Mouse (Mus musculus): ENCODE measurements around the gene Cd9. TPM values are rescaled to one million over a fixed set of nuclear protein-coding genes. Genes with fewer than 3 reads are reported as not detected.

Gene Cd9
- polyA plus RNA-seq, 1 experiment from 2014 or later: 91.7 TPM

DNA sequence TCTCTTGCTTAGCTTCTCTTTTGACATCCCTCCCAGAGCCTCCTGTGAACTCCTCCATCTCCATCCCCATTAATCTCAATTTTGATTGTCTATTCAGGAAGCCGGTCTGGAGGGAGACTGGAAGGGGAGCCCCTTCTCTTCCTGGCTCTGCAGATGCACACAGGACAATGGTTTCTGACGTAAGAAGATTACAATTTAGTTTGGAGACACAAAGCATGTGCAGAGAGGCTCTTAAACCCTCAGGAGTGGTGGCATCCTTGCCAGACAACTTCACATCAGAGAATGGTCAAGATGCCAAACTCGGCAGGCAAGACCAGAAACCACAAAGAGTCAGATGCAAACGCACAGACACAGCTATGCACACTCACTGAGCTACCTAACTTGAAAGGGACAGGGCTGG, 22.7 kb downstream of the Cd9 start:
- H3K4me2 ChIP-seq: no peak overlapping the region
- no peak overlapping the region for H3K9ac ChIP-seq
- no peak overlapping the region for H3K4me3 ChIP-seq
- H3K27ac ChIP-seq: peak overlapping the region; percentile 48
- peaks cover 57% of the 10 kb centered on the region for H3K4me1 ChIP-seq (replicated peaks)
- no peaks in the 10 kb centered on the region for H3K9me3 ChIP-seq (replicated peaks)
- WGBS: 52% methylated on average over 4 of the region's 4 CpGs
- no peak for ATAC-seq (replicated peaks; ENCODE audit: insufficient number of reproducible peaks, insufficient read depth, low FRiP score, low read depth)
- no peaks in the 10 kb centered on the region for H3K27me3 ChIP-seq
- no peaks in the 10 kb centered on the region for H3K36me3 ChIP-seq

DNA sequence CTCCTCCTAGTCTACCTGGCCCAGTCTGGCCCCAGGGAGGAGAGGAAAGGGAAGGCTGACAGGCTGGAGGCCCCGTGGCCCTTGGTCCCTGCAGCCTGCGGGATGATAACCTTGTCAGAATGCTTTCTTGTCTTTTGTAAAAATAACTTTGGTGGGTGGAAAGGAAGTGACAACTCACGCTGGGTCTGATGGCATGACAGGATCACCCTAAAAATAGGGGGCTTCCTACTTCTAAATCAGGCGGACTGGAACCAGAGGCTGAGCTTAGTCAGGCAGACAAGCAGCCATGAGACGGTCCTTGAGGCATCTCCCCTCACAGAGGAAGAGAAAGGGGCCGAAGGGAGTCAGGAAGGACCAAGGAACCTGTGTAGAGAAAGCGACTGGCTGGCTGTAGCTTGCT, 23.3 kb downstream of the Cd9 start:
- Histone ChIP-seq H3K9me3 (replicated peaks) (no peaks in the 10 kb centered on the region), H3K4me2 (no peak overlapping the region), H3K4me3 (no peak overlapping the region), H3K4me1 (replicated peaks) (peaks cover 53% of the 10 kb centered on the region), H3K27ac (peak overlapping the region; percentile 48), H3K36me3 (no peaks in the 10 kb centered on the region), H3K9ac (no peak overlapping the region), H3K27me3 (no peaks in the 10 kb centered on the region)
- ATAC-seq (replicated peaks; ENCODE audit: insufficient number of reproducible peaks, insufficient read depth, low FRiP score, low read depth): no peak
- 47% methylated on average over 7 of the region's 7 CpGs for WGBS

DNA sequence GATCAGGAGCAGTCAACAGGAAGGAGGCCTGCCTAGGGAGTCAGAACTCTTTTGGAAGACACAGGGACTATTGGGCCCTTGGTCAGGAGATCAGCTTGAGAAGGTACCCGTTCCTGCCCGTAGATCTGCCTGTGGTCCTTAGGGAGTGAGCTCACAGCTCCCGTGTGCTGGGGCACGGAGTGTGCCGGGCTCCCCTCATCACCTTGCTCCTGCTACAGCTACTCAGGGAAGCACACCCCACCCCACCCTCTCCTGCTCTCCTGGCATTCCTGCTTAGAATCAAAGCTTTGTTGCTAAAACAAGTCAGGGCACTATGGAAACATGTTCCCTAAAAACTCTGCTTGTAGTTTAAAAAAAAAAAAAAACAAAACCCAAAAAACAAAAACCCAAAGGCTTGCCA, 24.0 kb downstream of the Cd9 start:
- no peaks in the 10 kb centered on the region for H3K27me3 ChIP-seq
- no peak for ATAC-seq (replicated peaks; ENCODE audit: insufficient number of reproducible peaks, insufficient read depth, low FRiP score, low read depth)
- no peaks in the 10 kb centered on the region for H3K9me3 ChIP-seq (replicated peaks)
- peaks cover 53% of the 10 kb centered on the region for H3K4me1 ChIP-seq (replicated peaks)
- H3K4me2 ChIP-seq: no peak overlapping the region
- H3K27ac ChIP-seq: no peak overlapping the region
- no peak overlapping the region for H3K9ac ChIP-seq
- no peaks in the 10 kb centered on the region for H3K36me3 ChIP-seq
- no peak overlapping the region for H3K4me3 ChIP-seq
- 85% methylated on average over 5 of the region's 5 CpGs for WGBS

DNA sequence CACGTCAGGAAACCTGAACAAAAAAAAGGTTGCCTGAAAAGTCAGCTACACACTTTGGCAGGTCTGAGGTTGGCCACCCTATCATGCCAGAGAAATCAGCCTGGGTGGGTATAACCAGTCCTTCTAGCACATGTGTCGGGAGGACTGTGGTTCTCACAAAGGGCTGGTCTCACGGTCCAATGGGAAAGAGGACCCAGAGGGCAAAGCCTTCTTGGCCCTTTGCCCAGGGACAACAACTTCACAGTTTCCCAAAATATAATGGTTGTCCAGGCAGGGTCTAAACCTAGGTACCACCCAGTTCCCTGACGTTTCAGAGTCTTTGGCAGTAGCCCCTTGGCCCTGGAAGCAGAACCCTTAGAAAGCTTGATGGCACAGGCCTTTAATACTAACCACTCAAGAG, 25.4 kb downstream of the Cd9 start:
- Histone ChIP-seq H3K4me1 (replicated peaks) (peaks cover 47% of the 10 kb centered on the region), H3K4me2 (no peak overlapping the region), H3K36me3 (no peaks in the 10 kb centered on the region), H3K9ac (no peak overlapping the region), H3K27me3 (no peaks in the 10 kb centered on the region), H3K27ac (no peak overlapping the region), H3K4me3 (no peak overlapping the region), H3K9me3 (replicated peaks) (no peaks in the 10 kb centered on the region)
- WGBS: 53% methylated on average over 4 of the region's 4 CpGs
- ATAC-seq (replicated peaks; ENCODE audit: insufficient number of reproducible peaks, insufficient read depth, low FRiP score, low read depth): no peak

DNA sequence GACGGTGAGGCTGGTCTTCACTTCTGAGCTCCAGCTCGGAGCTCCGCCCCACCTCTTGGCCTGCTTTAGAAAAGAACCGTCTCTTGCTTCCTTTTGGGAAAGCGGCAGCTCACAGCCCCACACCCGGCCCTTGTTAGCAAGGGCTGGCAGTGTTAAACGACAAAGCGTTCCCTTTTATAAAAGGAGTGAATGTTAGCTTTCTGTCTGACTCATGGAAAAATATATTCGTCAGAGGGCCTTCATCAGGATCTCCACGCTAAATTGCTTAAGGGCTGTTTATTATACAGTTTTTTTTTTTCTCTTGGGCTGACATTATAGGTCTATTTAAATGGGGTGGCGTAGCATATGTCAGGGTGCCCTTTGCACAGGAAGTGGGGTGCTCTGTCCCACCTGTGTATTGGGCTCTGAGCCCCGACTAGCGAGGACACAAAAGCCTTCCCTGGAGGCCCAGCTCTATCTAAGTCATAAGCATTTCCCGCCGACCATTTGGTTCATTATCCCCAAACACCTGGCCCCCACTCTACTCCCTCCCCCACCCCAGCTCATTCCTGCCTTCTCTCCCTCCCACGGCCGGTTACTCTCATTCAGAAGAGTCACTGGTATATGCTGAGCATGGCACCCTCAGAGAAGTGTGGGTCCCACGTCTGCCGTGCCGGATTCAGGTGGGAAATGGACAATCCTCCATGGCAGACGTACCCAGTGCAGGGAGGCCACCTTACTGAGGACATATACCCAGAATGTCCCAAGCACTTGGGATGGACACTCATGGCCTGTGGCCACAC, 26.2 kb downstream of the Cd9 start:
- Histone ChIP-seq H3K4me3 (no peak overlapping the region), H3K36me3 (no peaks in the 10 kb centered on the region), H3K4me2 (no peak overlapping the region), H3K27ac (peak overlapping the region; percentile 52), H3K9me3 (replicated peaks) (no peaks in the 10 kb centered on the region), H3K9ac (no peak overlapping the region), H3K4me1 (replicated peaks) (peaks cover 38% of the 10 kb centered on the region), H3K27me3 (no peaks in the 10 kb centered on the region)
- WGBS: 64% methylated on average over 21 of the region's 21 CpGs
- ATAC-seq (replicated peaks; ENCODE audit: insufficient number of reproducible peaks, insufficient read depth, low FRiP score, low read depth): no peak

DNA sequence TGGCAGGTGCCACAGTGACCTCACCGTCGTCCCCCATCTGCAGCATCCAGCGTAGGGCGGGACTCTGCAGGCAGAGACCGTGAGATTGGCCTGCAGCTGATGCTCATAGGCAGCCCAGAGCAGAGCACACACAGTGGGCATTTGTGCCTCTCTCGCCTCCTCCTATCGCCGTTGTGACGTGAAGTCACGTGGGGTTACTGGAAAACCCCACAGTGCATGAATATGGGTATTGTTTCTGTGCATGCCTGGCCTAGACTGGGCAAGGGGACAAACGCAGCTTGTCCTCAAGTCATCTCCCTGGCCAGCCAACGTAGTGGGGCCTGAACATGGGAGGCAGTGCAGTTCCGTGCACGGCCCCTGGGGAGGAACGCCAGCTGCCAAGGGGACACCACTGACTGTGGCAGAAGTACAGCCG, 27.3 kb downstream of the Cd9 start:
- no peaks in the 10 kb centered on the region for H3K27me3 ChIP-seq
- no peak overlapping the region for H3K4me3 ChIP-seq
- WGBS: 73% methylated on average over 16 of the region's 16 CpGs
- peak; percentile 61 for ATAC-seq (replicated peaks; ENCODE audit: insufficient number of reproducible peaks, insufficient read depth, low FRiP score, low read depth)
- H3K36me3 ChIP-seq: no peaks in the 10 kb centered on the region
- no peak overlapping the region for H3K4me2 ChIP-seq
- H3K27ac ChIP-seq: peak overlapping the region; percentile 52
- H3K9me3 ChIP-seq (replicated peaks): no peaks in the 10 kb centered on the region
- peaks cover 36% of the 10 kb centered on the region for H3K4me1 ChIP-seq (replicated peaks)
- H3K9ac ChIP-seq: no peak overlapping the region

DNA sequence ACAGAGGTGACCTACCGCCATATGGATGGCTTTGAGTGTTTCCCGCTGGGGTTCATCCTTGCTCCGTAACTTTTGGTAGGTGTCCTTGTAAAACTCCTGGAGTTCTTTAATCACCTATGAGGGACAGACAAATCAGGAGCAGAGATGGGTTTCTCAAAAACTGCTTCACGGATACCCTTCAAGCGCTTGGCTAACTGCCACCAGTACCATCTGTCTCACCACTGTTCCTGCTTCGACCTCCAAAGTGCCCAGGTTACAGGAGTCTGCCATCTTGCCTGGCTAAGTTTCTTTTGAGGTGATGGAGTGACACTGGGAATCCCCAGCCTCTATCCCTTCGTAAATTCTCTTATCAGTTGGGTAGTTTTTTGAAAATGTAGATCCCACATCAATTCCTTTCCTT, 32.3 kb downstream of the Cd9 start:
- no peaks in the 10 kb centered on the region for H3K36me3 ChIP-seq
- H3K4me1 ChIP-seq (replicated peaks): peaks cover 2% of the 10 kb centered on the region; the same call in 1 of the 2 replicates
- 91% methylated on average over 7 of the region's 7 CpGs for whole genome bisulfite sequencing
- no peak overlapping the region for H3K9ac ChIP-seq
- no peaks in the 10 kb centered on the region for H3K27me3 ChIP-seq
- H3K4me2 ChIP-seq: no peak overlapping the region
- no peak overlapping the region for H3K4me3 ChIP-seq
- H3K9me3 ChIP-seq (replicated peaks): no peaks in the 10 kb centered on the region
- H3K27ac ChIP-seq: no peak overlapping the region
- ATAC-seq (replicated peaks; ENCODE audit: insufficient number of reproducible peaks, insufficient read depth, low FRiP score, low read depth): no peak

DNA sequence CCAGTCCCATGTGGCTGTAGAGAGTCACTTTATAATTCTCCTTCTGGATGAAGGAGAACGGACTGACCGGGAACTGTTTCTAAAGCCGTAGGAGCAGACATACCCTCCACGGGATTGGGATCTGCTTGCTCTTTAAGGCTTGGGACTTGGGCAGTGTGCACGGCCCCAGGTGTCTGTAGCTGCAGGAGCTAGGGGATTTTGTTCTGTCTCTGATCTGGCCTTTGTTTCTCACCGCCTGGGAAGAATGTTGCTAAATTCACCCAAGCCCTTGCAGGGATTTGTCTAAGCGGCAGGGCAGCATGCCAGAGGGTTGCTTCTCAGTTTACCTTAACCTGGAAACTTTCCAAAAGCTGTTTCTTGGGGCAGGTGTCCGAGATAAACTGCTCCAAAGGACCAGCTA, 32.8 kb downstream of the Cd9 start:
- H3K27ac ChIP-seq: no peak overlapping the region
- H3K4me2 ChIP-seq: no peak overlapping the region
- H3K4me3 ChIP-seq: no peak overlapping the region
- ATAC-seq (replicated peaks; ENCODE audit: insufficient number of reproducible peaks, insufficient read depth, low FRiP score, low read depth): no peak
- no peaks in the 10 kb centered on the region for H3K9me3 ChIP-seq (replicated peaks)
- WGBS: 66% methylated on average over 8 of the region's 8 CpGs
- no peaks in the 10 kb centered on the region for H3K27me3 ChIP-seq
- no peaks in the 10 kb centered on the region for H3K36me3 ChIP-seq
- H3K9ac ChIP-seq: no peak overlapping the region
- no peaks in the 10 kb centered on the region for H3K4me1 ChIP-seq (replicated peaks)

DNA sequence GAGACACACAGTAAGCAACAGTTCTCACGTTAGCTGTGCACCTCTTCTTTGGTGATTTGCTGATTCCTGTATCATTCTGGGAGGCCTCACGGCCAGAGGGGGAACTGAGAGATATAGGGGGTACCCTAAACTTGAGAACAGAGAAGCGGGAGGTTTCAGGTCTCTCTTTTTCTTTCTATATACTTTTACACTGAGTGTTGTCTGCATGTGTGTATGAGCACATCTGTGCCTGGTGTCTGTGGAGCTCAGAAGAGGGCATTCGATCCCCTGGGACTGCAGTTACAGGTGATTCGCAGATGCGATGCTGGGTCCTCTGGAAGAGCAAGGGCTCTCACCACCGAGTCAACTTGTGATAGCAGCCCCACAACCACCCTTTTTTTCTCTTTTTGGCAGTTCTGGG, 33.3 kb downstream of the Cd9 start:
- ATAC-seq (replicated peaks; ENCODE audit: insufficient number of reproducible peaks, insufficient read depth, low FRiP score, low read depth): no peak
- Histone ChIP-seq H3K4me3 (no peak overlapping the region), H3K4me2 (no peak overlapping the region), H3K27ac (no peak overlapping the region), H3K9me3 (replicated peaks) (no peaks in the 10 kb centered on the region), H3K4me1 (replicated peaks) (no peaks in the 10 kb centered on the region), H3K36me3 (no peaks in the 10 kb centered on the region), H3K27me3 (no peaks in the 10 kb centered on the region), H3K9ac (no peak overlapping the region)
- WGBS: 82% methylated on average over 7 of the region's 7 CpGs

DNA sequence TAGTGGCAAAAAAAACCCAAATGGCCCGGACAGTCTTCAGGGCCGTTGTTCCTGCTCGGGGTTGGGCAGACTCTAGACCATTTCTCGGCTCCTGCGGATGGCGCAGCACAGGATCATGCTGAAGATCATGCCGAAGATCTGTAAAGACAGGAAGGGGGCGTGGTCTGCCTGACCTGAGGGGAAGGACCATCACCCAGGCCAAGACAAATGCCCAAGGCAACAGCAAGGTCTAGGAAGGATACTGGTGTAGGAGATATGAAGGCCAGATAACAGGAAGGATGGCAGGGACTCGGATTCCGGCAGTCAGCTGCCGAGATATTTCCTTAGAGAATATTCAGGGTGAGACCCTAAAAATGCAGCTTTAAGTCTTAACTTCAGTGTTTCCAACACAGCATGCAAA, 34.0 kb downstream of the Cd9 start:
- WGBS: 81% methylated on average over 11 of the region's 11 CpGs
- H3K4me2 ChIP-seq: no peak overlapping the region

DNA sequence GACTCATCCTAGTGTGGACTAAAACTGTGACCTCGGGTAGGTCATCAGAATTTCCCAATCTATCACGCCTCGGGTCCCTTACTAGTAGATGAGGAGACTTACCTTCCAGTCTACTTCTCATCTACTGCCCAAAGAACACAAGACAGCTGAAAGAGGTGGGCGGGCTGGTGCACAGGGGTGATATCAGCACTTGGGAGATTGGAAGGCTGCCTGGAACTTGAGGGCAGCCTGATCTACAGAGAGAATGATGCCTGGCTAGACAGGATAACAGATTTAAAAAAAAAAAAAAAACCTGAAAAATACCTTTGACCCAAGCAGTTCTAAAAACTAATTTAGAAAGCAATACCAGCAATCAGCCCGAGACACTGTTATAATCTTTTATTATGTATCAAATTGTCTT, 34.7 kb downstream of the Cd9 start:
- no peaks in the 10 kb centered on the region for H3K9me3 ChIP-seq (replicated peaks)
- no peak overlapping the region for H3K9ac ChIP-seq
- H3K27me3 ChIP-seq: no peaks in the 10 kb centered on the region
- no peak overlapping the region for H3K27ac ChIP-seq
- WGBS: 86% methylated on average over 5 of the region's 5 CpGs
- no peak overlapping the region for H3K4me3 ChIP-seq
- no peaks in the 10 kb centered on the region for H3K4me1 ChIP-seq (replicated peaks)
- H3K36me3 ChIP-seq: no peaks in the 10 kb centered on the region
- no peak for ATAC-seq (replicated peaks; ENCODE audit: insufficient number of reproducible peaks, insufficient read depth, low FRiP score, low read depth)
- H3K4me2 ChIP-seq: no peak overlapping the region

More for the DNA sequence above, 34.0 kb downstream of the Cd9 start:
- no peak for ATAC-seq (replicated peaks; ENCODE audit: insufficient number of reproducible peaks, insufficient read depth, low FRiP score, low read depth)
- Histone ChIP-seq H3K9ac (no peak overlapping the region), H3K36me3 (no peaks in the 10 kb centered on the region), H3K27ac (no peak overlapping the region), H3K4me1 (replicated peaks) (no peaks in the 10 kb centered on the region), H3K9me3 (replicated peaks) (no peaks in the 10 kb centered on the region), H3K4me3 (no peak overlapping the region), H3K27me3 (no peaks in the 10 kb centered on the region)

DNA sequence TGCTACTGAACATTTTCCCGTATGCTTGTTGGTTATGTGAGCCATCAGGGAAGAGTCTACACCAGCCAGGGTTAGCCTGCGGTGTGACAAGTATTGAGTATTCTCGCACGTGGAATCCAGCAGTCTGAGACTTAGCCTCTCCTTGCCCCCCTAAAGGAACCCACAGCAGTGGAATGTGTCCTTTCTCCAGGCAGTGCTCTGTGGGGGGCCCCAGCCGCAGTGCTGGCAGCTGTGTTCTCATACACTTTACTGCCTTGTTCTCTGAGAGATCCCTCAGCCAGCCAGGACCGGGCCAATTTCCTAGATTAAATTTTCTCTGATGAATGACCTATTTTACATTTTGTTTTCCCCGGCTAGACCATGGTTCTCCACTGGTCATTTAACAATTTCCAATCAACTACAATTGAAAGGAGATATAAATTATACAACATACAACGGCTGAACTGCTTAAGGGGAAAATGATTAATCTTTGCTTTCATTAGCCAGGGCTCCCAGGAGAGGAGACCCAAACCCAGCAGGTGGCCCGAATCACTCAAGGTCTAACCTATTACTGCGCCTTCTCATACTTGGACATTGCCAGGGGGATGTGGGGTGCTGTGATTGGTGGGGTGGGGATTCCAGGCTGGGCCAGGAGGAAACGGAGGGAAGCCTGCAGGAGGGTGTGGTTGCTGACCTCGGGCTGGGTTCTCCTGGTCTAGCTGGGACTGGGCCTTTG, 38.6 kb downstream of the Cd9 start:
- no peak overlapping the region for H3K27ac ChIP-seq
- 59% methylated on average over 12 of the region's 12 CpGs for WGBS
- H3K4me1 ChIP-seq (replicated peaks): no peaks in the 10 kb centered on the region
- H3K9me3 ChIP-seq (replicated peaks): no peaks in the 10 kb centered on the region
- no peaks in the 10 kb centered on the region for H3K36me3 ChIP-seq
- no peak for ATAC-seq (replicated peaks; ENCODE audit: insufficient number of reproducible peaks, insufficient read depth, low FRiP score, low read depth)
- H3K4me3 ChIP-seq: no peak overlapping the region
- H3K27me3 ChIP-seq: no peaks in the 10 kb centered on the region
- H3K9ac ChIP-seq: no peak overlapping the region
- no peak overlapping the region for H3K4me2 ChIP-seq

All from heart, embryonic 15.5 days (tissue).